Mouse (Mus musculus): Measurements from ENCODE around the gene Rab25. TPM values are rescaled to one million over a fixed set of nuclear protein-coding genes. Genes with fewer than 3 reads are reported as not detected.

Rab25 gene
- polyA plus RNA-seq, 1 experiment from 2014 or later = 0.15 TPM

DNA sequence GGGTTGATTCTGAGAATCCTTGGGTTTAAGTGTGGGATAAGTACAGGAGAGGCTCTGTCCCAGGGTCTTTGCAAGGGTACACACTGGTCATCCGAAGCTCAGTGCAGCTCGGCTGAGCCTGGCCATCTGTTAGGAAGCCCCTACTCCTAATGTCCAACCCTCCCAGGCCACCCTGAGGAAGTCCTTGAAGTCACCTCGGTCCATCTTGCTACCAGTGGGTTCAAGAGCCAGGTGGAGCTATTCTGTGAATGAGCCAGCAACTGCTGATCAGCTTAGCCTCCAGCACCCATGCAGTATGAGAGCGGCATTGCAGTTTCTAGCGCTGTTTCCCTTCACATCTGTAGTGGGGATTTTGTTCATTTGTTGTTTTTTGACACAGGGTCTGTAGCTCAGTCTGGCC, 8.0 kb downstream of the Rab25 start:
- Histone ChIP-seq H3K27ac (no peak overlapping the region), H3K36me3 (no peaks in the 10 kb centered on the region), H3K9ac (no peak overlapping the region; the same call in 1 of the 2 replicates), H3K4me2 (no peak overlapping the region), H3K4me1 (replicated peaks) (peaks cover 53% of the 10 kb centered on the region), H3K4me3 (replicated peaks) (no peak overlapping the region), H3K27me3 (no peaks in the 10 kb centered on the region), H3K9me3 (replicated peaks) (no peaks in the 10 kb centered on the region)
- ATAC-seq (ENCODE audit: low read depth) = no peak
- 60% methylated on average over 5 of the region's 5 CpGs for WGBS (ENCODE audit: insufficient replicate concordance)
- DNase-seq = no peak

DNA sequence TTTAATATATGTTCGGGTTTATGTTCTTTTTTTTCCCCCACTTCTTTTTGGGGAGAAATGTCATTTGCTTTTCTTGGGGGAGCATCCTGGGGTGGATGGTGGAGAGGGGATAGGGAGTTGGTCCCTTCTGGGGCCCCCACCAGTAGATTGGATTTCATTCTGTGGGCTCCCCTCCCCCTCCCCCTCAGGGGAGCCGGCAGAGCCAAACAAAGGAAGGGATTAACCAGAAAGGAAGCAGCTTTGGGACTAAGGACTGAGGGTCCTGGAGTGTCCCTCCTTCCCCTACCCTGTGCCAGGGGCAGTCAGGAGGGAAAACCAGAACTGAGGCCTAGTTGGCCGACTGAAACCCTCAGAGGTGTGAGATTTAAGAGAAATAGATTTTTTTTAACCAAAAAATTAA, 8.7 kb downstream of the Rab25 start:
- H3K27ac ChIP-seq = no peak overlapping the region
- 43% methylated on average over 3 of the region's 3 CpGs for WGBS (ENCODE audit: insufficient replicate concordance)

DNA sequence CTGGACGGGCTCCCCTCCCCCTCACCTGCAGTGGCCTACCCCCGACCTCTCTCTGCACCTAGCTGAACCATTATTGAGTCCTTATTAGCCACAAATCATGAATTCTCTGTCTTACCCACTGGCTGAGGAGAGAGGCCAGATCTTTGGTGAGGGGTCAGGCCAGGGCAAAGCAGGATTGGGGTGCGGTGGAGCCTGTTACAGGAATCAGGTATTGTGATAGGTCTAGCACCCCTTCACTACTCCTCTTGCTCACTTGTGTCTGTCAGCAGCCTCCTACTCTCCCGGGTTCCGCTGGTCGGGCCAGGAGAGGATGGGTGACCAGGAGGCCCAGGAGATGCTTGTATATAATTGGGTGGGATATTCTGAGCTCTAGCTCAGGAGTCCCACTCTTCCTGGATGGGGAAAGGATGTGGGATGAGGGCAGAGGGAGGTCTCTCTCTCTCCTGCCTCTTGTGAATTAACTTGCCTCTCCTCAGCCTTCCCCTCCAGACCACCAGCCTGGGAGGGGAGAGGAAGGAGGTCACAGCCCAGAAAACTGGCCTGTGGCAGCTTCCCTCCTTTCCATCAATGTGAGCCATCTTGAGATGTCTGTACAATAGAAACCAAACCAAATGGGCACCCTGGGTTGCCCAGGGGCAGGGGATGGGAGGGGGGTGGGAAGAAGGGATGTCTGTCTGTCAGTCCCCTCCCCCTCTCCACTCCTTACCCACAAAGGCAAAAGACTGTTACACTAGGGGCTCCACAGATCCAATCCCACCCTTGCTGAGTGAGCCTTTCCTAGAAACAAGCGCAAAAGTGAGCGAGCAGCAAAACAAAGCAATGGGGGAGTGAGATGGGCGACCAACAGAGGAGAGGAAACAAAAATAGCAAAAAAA, 9.6 kb downstream of the Rab25 start:
- H3K4me2 ChIP-seq = no peak overlapping the region
- no peak overlapping the region for H3K4me3 ChIP-seq (replicated peaks)
- no peak overlapping the region for H3K27ac ChIP-seq
- no peak for DNase-seq
- no peak for ATAC-seq (ENCODE audit: low read depth)
- WGBS (ENCODE audit: insufficient replicate concordance) = 65% methylated on average over 9 of the region's 9 CpGs
- H3K4me1 ChIP-seq (replicated peaks) = peaks cover 59% of the 10 kb centered on the region
- peaks cover 4% of the 10 kb centered on the region; the same call in 1 of the 2 replicates for H3K27me3 ChIP-seq
- H3K9me3 ChIP-seq (replicated peaks) = no peaks in the 10 kb centered on the region
- no peaks in the 10 kb centered on the region for H3K36me3 ChIP-seq
- H3K9ac ChIP-seq = no peak overlapping the region

More for the DNA sequence above, 8.7 kb downstream of the Rab25 start:
- Histone ChIP-seq H3K36me3 (no peaks in the 10 kb centered on the region), H3K4me3 (replicated peaks) (no peak overlapping the region), H3K4me2 (no peak overlapping the region), H3K9me3 (replicated peaks) (no peaks in the 10 kb centered on the region), H3K9ac (no peak overlapping the region), H3K27me3 (no peaks in the 10 kb centered on the region), H3K4me1 (replicated peaks) (peaks cover 53% of the 10 kb centered on the region)
- no peak for ATAC-seq (ENCODE audit: low read depth)
- no peak for DNase-seq

DNA sequence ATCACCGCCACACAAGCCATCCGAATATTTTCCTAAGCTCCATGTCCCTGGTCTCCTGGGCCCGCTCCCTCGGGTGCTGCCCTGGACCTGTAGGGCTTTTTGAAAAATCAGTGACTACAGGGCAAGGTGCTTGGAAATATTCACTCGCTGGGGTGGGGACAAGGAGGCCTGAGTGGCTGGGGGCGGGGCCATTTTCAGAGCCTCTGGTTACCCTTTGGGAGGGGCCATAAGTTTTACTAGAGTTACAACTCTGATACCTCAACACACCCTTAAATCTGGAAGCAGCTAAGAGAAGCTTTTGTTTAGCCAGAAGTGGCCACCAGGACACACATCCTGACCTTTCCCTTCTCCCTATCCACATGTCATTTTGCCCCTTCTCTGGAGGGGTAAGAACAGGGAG, 11.0 kb downstream of the Rab25 start:
- DNase-seq (no peak), ATAC-seq (ENCODE audit: low read depth) (no peak)
- Histone ChIP-seq H3K4me2 (peak overlapping the region; percentile 98), H3K4me1 (replicated peaks) (peaks cover 71% of the 10 kb centered on the region), H3K27me3 (peaks cover 16% of the 10 kb centered on the region), H3K9ac (peak overlapping the region; percentile 68; the same call in 1 of the 2 replicates), H3K9me3 (replicated peaks) (no peaks in the 10 kb centered on the region), H3K4me3 (replicated peaks) (peak overlapping the region; percentile 61), H3K36me3 (no peaks in the 10 kb centered on the region), H3K27ac (peak overlapping the region; percentile 60; the same call in 1 of the 2 replicates)
- WGBS (ENCODE audit: insufficient replicate concordance) = 73% methylated on average over 6 of the region's 6 CpGs

DNA sequence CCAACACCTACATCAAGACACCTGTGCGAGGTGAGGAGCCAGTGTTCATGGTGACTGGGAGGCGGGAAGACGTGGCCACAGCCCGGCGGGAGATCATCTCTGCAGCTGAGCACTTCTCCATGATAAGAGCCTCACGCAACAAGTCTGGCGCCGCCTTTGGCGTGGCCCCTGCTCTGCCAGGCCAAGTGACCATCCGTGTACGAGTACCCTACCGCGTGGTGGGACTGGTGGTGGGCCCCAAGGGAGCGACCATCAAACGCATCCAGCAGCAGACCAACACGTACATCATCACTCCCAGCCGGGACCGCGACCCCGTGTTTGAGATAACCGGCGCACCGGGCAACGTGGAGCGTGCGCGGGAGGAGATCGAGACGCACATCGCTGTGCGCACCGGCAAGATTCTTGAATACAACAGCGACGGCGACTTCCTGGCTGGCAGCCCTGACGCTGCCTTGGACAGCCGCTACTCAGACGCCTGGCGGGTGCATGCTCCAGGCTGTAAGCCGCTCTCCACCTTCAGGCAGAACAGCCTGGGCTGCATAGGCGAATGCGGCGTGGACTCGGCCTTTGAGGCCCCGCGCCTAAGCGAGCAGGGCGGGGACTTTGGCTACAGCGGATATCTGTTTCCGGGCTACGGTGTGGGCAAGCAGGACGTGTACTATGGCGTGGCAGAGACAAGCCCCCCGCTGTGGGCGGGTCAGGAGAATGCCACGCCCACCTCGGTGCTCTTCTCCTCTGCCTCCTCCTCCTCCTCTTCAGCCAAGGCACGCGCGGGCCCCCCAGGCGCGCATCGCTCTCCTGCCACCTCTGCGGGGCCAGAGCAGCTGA, 11.8 kb downstream of the Rab25 start:
- Histone ChIP-seq H3K9ac (peak overlapping the region; percentile 68), H3K4me1 (replicated peaks) (peaks cover 78% of the 10 kb centered on the region), H3K27me3 (peaks cover 16% of the 10 kb centered on the region), H3K4me3 (replicated peaks) (peak overlapping the region; percentile 61), H3K4me2 (peak overlapping the region; percentile 98), H3K36me3 (no peaks in the 10 kb centered on the region), H3K9me3 (replicated peaks) (no peaks in the 10 kb centered on the region), H3K27ac (peak overlapping the region; percentile 74)
- 3% methylated on average over 61 of the region's 64 CpGs for WGBS (ENCODE audit: insufficient replicate concordance)
- peak; percentile 84 for ATAC-seq (ENCODE audit: low read depth)
- peak; percentile 81 for DNase-seq

DNA sequence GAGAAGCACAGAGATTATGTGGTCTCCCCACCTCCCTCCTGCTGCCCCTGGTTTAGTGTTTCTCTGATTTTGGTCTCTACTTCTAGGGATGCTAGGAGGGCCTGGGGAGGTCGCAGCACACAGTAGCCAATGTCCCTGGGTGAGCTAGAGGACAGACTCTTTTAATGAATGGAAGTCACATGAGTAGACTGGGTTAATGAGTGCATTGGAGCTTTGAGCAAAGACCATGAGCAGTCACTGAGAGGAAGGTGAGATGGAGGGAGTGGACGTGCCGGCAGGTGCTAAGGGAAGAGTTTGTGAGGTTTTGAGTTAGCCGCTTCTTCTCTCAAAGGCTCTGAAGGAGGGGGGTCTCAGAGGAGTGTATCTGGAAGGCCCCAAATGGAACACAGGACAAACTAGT, 12.6 kb downstream of the Rab25 start:
- no peak for ATAC-seq (ENCODE audit: low read depth)
- Histone ChIP-seq H3K4me2 (peak overlapping the region; percentile 98), H3K27ac (no peak overlapping the region), H3K4me3 (replicated peaks) (peak overlapping the region; percentile 61), H3K9me3 (replicated peaks) (no peaks in the 10 kb centered on the region), H3K27me3 (peaks cover 16% of the 10 kb centered on the region), H3K9ac (peak overlapping the region; percentile 68), H3K4me1 (replicated peaks) (peaks cover 81% of the 10 kb centered on the region), H3K36me3 (no peaks in the 10 kb centered on the region)
- no peak for DNase-seq
- 71% methylated on average over 4 of the region's 4 CpGs for WGBS (ENCODE audit: insufficient replicate concordance)

DNA sequence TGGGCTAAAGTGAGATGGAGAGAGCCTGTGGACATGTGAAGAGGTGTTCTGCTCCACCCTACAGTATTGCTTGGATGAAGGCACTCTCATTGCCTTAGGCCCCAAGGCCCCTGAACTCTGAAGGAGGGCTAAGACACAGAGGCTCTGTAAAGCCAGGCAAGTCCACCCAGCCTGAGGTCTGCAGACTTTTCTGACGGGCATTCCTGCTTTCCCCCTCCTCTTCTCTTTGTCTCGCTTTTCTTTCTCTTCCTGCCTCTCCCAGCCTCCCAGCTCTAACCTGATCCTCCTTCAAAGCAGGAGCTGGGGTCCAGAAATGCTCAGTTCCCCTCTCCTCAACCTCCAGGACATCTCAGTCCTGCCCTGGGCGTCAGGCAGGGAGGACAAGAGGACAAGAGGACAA, 13.1 kb downstream of the Rab25 start:
- Histone ChIP-seq H3K4me3 (replicated peaks) (no peak overlapping the region), H3K36me3 (no peaks in the 10 kb centered on the region), H3K4me1 (replicated peaks) (peaks cover 81% of the 10 kb centered on the region), H3K9me3 (replicated peaks) (no peaks in the 10 kb centered on the region), H3K9ac (no peak overlapping the region; the same call in 1 of the 2 replicates), H3K4me2 (peak overlapping the region; percentile 98; the same call in 1 of the 2 replicates), H3K27me3 (peaks cover 16% of the 10 kb centered on the region), H3K27ac (peak overlapping the region; percentile 21; the same call in 1 of the 2 replicates)
- WGBS (ENCODE audit: insufficient replicate concordance) = 57% methylated on average over 3 of the region's 3 CpGs
- ATAC-seq (ENCODE audit: low read depth) (no peak), DNase-seq (no peak)

DNA sequence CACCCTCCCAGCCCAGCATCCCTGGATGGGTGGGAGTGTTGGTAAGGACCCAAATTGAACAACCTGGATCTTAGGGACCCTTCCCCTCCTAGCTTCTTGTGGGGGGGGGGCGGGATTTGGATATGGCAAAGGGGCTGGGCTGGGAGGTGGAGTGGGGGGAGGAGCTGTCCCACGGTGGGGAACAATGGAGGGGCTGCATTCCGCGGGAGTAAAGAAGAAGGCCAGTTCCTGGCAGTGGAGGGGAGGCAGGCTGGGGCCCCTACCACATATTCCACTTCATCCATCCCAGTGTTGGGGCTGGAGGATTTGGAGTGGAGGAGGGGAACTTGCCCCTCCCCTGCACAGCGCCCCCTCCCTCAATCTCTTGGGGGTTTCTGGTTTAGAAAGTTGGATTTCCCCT, 14.4 kb downstream of the Rab25 start:
- DNase-seq (no peak), ATAC-seq (ENCODE audit: low read depth) (no peak)
- peak overlapping the region; percentile 98 for H3K4me2 ChIP-seq
- H3K36me3 ChIP-seq = no peaks in the 10 kb centered on the region
- no peaks in the 10 kb centered on the region for H3K9me3 ChIP-seq (replicated peaks)
- H3K27ac ChIP-seq = no peak overlapping the region
- WGBS (ENCODE audit: insufficient replicate concordance) = 13% methylated on average over 4 of the region's 5 CpGs
- peak overlapping the region; percentile 82 for H3K9ac ChIP-seq
- H3K4me1 ChIP-seq (replicated peaks) = peaks cover 85% of the 10 kb centered on the region
- peak overlapping the region; percentile 76 for H3K4me3 ChIP-seq (replicated peaks)
- H3K27me3 ChIP-seq = peaks cover 16% of the 10 kb centered on the region

DNA sequence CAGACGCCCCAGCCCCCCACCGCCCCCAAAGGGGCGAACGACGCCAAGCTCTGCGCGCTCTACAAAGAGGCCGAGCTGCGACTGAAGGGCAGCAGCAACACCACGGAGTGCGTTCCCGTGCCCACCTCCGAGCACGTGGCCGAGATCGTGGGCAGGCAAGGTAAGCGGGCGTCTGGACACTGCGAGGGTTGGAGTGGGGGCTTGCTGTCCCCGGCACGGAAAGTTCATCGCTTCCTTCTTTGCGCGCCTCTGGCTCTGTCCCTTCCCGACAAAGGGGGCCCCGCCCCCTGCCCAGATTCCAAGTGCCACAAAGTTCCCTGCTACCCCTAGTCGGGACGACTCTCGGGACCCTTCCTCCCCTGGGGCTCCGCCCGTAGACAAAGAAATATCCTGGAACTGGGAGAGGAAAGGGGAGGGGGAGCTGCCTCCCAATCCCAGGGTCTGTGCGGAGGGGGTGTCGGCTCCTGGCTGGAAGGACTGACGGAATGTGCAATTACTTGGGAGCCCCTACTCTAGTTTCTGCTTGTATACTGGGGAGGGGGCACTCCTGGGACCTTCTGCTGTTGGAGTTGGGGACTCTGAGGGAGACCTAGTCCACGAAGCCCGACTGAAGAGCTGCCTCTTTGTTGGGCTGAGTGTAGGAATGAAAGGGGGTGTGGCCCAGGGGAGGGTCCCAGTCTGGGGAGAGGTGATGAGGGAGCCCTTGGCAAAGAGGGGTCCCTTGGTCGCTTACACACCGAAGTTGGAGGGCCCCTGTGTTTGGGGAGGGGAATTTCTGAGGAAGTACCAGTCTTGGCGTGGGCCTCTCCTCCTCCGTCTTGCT, 15.2 kb downstream of the Rab25 start:
- no peaks in the 10 kb centered on the region for H3K9me3 ChIP-seq (replicated peaks)
- no peak for ATAC-seq (ENCODE audit: low read depth)
- H3K4me2 ChIP-seq = peak overlapping the region; percentile 98
- peak overlapping the region; percentile 82 for H3K9ac ChIP-seq
- peaks cover 88% of the 10 kb centered on the region for H3K4me1 ChIP-seq (replicated peaks)
- peaks cover 16% of the 10 kb centered on the region for H3K27me3 ChIP-seq
- H3K4me3 ChIP-seq (replicated peaks) = peak overlapping the region; percentile 76
- H3K27ac ChIP-seq = peak overlapping the region; percentile 23
- no peaks in the 10 kb centered on the region for H3K36me3 ChIP-seq
- no peak for DNase-seq
- 3% methylated on average over 38 of the region's 40 CpGs for WGBS (ENCODE audit: insufficient replicate concordance)

DNA sequence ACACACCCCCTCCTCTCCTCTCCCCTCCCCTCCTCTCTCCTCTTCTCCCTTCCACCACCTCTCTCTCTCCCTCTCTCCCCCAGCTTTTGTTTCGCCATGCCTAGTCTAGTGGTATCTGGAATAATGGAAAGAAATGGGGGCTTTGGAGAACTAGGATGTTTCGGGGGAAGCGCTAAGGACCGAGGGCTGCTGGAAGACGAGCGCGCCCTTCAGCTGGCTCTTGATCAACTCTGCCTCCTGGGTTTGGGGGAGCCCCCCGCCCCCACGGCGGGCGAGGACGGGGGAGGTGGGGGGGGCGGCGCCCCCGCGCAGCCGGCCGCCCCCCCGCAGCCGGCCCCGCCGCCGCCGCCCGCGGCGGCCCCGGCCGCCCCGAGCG, 15.8 kb downstream of the Rab25 start, which contains the start of gene Mex3a:
Mex3a (plus strand) TSS at position 97 of the 376 bp plus-strand sequence.
- peaks cover 90% of the 10 kb centered on the region for H3K4me1 ChIP-seq (replicated peaks)
- H3K27ac ChIP-seq = peak within 1 kb of the TSS; percentile 77
- peaks cover 16% of the 10 kb centered on the region for H3K27me3 ChIP-seq
- peak within 1 kb of the TSS; percentile 82 for H3K9ac ChIP-seq
- ATAC-seq (ENCODE audit: low read depth) = no peak
- H3K4me3 ChIP-seq (replicated peaks) = peak within 1 kb of the TSS; percentile 76
- H3K36me3 ChIP-seq = no peaks in the 10 kb centered on the region
- peak within 1 kb of the TSS; percentile 98 for H3K4me2 ChIP-seq
- DNase-seq = no peak
- WGBS (ENCODE audit: insufficient replicate concordance) = 0% methylated on average over 12 of the region's 31 CpGs
- H3K9me3 ChIP-seq (replicated peaks) = no peaks in the 10 kb centered on the region

Data from liver, embryonic 13.5 days (tissue).